Mouse (Mus musculus) stomach, embryonic 14.5 days (tissue): ENCODE measurements around the gene Dkk3. TPM values are rescaled to one million over a fixed set of nuclear protein-coding genes. Genes with fewer than 3 reads are reported as not detected.

ENCODE experiments used
- polyA plus RNA-seq: library from polyadenylated mRNA; unstranded; fragments of >200 nt; fragmentation: Nextera tagmentation; extraction: Ambion mirVana; gene quantifications from 2 replicates; pipeline ENCODE4 v1.2.1, GENCODE M21; 2014

Dkk3 gene
- polyA plus RNA-seq, 1 experiment from 2014 or later = 31.5 TPM

Other genes with a start within 250 kb of the Dkk3 start
- gene Usp47, start 135.6 kb downstream of the Dkk3 start, polyA plus RNA-seq = 86.9 and 88.6 TPM in 2 replicates
- gene Mical2, start 66.8 kb upstream of the Dkk3 start, polyA plus RNA-seq = 10.7 and 11.0 TPM in 2 replicates